Mouse (Mus musculus) liver, embryonic 12.5 days (tissue): ENCODE measurements around the gene Btnl1. TPM values are rescaled to one million over a fixed set of nuclear protein-coding genes. Genes with fewer than 3 reads are reported as not detected.
A peak's percentile ranks its signal among the peaks of the same experiment; 100 is the strongest.

Experiments
- ATAC-seq: fragments of 200-750 bp; cut with Nextera tagmentation; 2 replicates; pipeline ENCODE4 v1.8.0; 2017; ENCODE audit warnings: moderate number of reproducible peaks, mild to moderate bottlenecking, moderate library complexity
- H3K27ac ChIP-seq: fragments of 300-500 bp; sonication (generic); 2 replicates; pipeline ENCODE4 v1.5.1; 2016; ENCODE audit warnings: mild to moderate bottlenecking
- H3K27me3 ChIP-seq: fragments of 300-500 bp; sonication (generic); replicated peaks from 2 replicates; pipeline ENCODE4 v1.6.1; 2016; ENCODE audit warnings: mild to moderate bottlenecking, moderate library complexity
- H3K36me3 ChIP-seq: fragments of 300-500 bp; sonication (generic); 2 replicates; pipeline ENCODE4 v1.6.1; 2016; ENCODE audit warnings: mild to moderate bottlenecking, moderate library complexity
- H3K4me1 ChIP-seq: fragments of 300-500 bp; sonication (generic); 2 replicates; pipeline ENCODE4 v1.6.1; 2016
- H3K4me2 ChIP-seq: fragments of 300-500 bp; sonication (generic); 2 replicates; pipeline ENCODE4 v1.6.1; 2016; ENCODE audit warnings: mild to moderate bottlenecking, moderate library complexity
- H3K4me3 ChIP-seq: fragments of 300-500 bp; sonication (generic); 2 replicates; pipeline ENCODE4 v1.5.1; 2016; ENCODE audit warnings: mild to moderate bottlenecking, moderate library complexity
- H3K9ac ChIP-seq: fragments of 300-500 bp; sonication (generic); 2 replicates; pipeline ENCODE4 v1.6.1; 2016; ENCODE audit warnings: mild to moderate bottlenecking, moderate library complexity
- H3K9me3 ChIP-seq: fragments of 300-500 bp; sonication (generic); replicated peaks from 2 replicates; pipeline ENCODE4 v1.6.1; 2016; ENCODE audit warnings: mild to moderate bottlenecking, moderate library complexity
- whole genome bisulfite sequencing: fragments of 180-500 bp; shearing (Covaris S2); methylation state at CpG from one replicate; pipeline ENCODE4 v1.1.7; 2016; ENCODE audit not compliant: insufficient replicate concordance; 5-methylcytosine and 5-hydroxymethylcytosine counted together
- polyA plus RNA-seq: library from polyadenylated mRNA; unstranded; fragments of >200 nt; fragmentation: Nextera tagmentation; extraction: Ambion mirVana; gene quantifications from 2 replicates; pipeline ENCODE4 v1.2.1, GENCODE M21; 2016

Btnl1 gene
- polyA plus RNA-seq, 1 experiment from 2014 or later = not detected

DNA sequence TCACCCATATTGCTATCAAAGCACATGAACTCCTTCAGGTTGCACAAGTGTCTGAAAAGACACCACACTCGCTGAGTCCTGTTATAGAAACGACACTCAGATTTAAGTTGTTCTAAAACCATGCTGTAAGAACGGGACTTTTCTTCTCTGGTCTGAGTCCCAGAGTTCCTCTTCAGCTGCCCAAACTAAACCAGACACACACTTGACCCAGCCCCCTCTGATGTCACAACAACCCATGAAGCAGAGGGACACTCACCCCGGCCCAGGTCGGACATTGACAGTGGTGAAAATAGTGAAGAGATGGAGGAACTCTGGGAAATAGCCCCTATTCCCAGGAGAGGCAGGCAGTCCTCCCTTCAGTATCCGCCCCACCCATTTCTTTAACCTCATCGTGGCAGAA, 14.6 kb downstream of the Btnl1 start:
- ATAC-seq = no peak
- Histone ChIP-seq H3K27ac (no peak overlapping the region), H3K4me2 (peak overlapping the region; percentile 46; the same call in 1 of the 2 replicates), H3K4me1 (0 out of 2 replicates have a peak, but pooled peaks cover 2% of the 10 kb centered on the region), H3K4me3 (no peak overlapping the region), H3K36me3 (no peaks in the 10 kb centered on the region), H3K9me3 (no peaks in the 10 kb centered on the region), H3K27me3 (peaks cover 22% of the 10 kb centered on the region), H3K9ac (no peak overlapping the region)
- WGBS = 32% methylated on average over 7 of the region's 7 CpGs

GRCm38 (mm10) chr17:34392321-34392720, 15.4 kb downstream of the Btnl1 start:
- Histone ChIP-seq H3K27ac (no peak overlapping the region), H3K4me3 (peak overlapping the region; percentile 18), H3K36me3 (no peaks in the 10 kb centered on the region), H3K4me2 (peak overlapping the region; percentile 46), H3K9me3 (no peaks in the 10 kb centered on the region), H3K27me3 (peaks cover 22% of the 10 kb centered on the region), H3K9ac (no peak overlapping the region), H3K4me1 (0 out of 2 replicates have a peak, but pooled peaks cover 2% of the 10 kb centered on the region)
- WGBS = 3% methylated on average over 24 of the region's 24 CpGs
- ATAC-seq = no peak

- Histone ChIP-seq H3K27me3 (peaks cover 50% of the 10 kb centered on the region), H3K9ac (no peak overlapping the region), H3K27ac (no peak overlapping the region), H3K4me2 (no peak overlapping the region), H3K4me1 (peaks cover 13% of the 10 kb centered on the region; the same call in 1 of the 2 replicates), H3K9me3 (no peaks in the 10 kb centered on the region), H3K36me3 (no peaks in the 10 kb centered on the region), H3K4me3 (no peak overlapping the region)
- no peak for ATAC-seq
- WGBS = 54% methylated on average over 5 of the region's 5 CpGs
Measured at GRCm38 (mm10) chr17:34397357-34397756, 20.4 kb downstream of the Btnl1 start.

- ATAC-seq = 0 out of 2 replicates have a peak, but pooled peaks have one; percentile 30
- no peak overlapping the region for H3K27ac ChIP-seq
- peak overlapping the region; percentile 52 for H3K4me3 ChIP-seq
- WGBS = 12% methylated on average over 9 of the region's 9 CpGs
- H3K4me1 ChIP-seq = peaks cover 13% of the 10 kb centered on the region; the same call in 1 of the 2 replicates
- no peak overlapping the region for H3K9ac ChIP-seq
- peak overlapping the region; percentile 76 for H3K4me2 ChIP-seq
- no peaks in the 10 kb centered on the region for H3K9me3 ChIP-seq
- no peaks in the 10 kb centered on the region for H3K36me3 ChIP-seq
- peaks cover 44% of the 10 kb centered on the region for H3K27me3 ChIP-seq
Measured at GRCm38 (mm10) chr17:34398058-34398710, 21.3 kb downstream of the Btnl1 start.

GRCm38 (mm10) chr17:34398711-34399393, 21.9 kb downstream of the Btnl1 start, which contains the start of gene BC051142:
Gene BC051142 (plus strand): TSS chr17:34398820.
- peak; percentile 77 for ATAC-seq
- Histone ChIP-seq H3K27me3 (peaks cover 44% of the 10 kb centered on the region), H3K4me1 (peaks cover 13% of the 10 kb centered on the region; the same call in 1 of the 2 replicates), H3K4me3 (peak within 1 kb of the TSS; percentile 52), H3K9ac (peak within 1 kb of the TSS; percentile 56), H3K36me3 (no peaks in the 10 kb centered on the region), H3K9me3 (no peaks in the 10 kb centered on the region), H3K4me2 (peak within 1 kb of the TSS; percentile 76), H3K27ac (no peak within 1 kb of the TSS)
- 7% methylated on average over 34 of the region's 34 CpGs for WGBS

GRCm38 (mm10) chr17:34399394-34399715, 22.4 kb downstream of the Btnl1 start:
- Histone ChIP-seq H3K4me2 (peak overlapping the region; percentile 76), H3K36me3 (no peaks in the 10 kb centered on the region), H3K27ac (no peak overlapping the region), H3K4me1 (peaks cover 13% of the 10 kb centered on the region; the same call in 1 of the 2 replicates), H3K27me3 (peaks cover 44% of the 10 kb centered on the region), H3K9ac (no peak overlapping the region), H3K4me3 (peak overlapping the region; percentile 52; the same call in 1 of the 2 replicates), H3K9me3 (no peaks in the 10 kb centered on the region)
- no peak for ATAC-seq
- WGBS = 46% methylated on average over 4 of the region's 4 CpGs

- H3K9me3 ChIP-seq = no peaks in the 10 kb centered on the region
- H3K27ac ChIP-seq = no peak overlapping the region
- no peak overlapping the region for H3K4me2 ChIP-seq
- H3K4me1 ChIP-seq = no peaks in the 10 kb centered on the region
- peaks cover 4% of the 10 kb centered on the region; the same call in 1 of the 2 replicates for H3K27me3 ChIP-seq
- H3K36me3 ChIP-seq = no peaks in the 10 kb centered on the region
- 17% methylated on average over 6 of the region's 6 CpGs for WGBS
- no peak overlapping the region for H3K9ac ChIP-seq
- no peak for ATAC-seq
- H3K4me3 ChIP-seq = no peak overlapping the region
Measured at GRCm38 (mm10) chr17:34411117-34411516, 34.2 kb downstream of the Btnl1 start.

DNA sequence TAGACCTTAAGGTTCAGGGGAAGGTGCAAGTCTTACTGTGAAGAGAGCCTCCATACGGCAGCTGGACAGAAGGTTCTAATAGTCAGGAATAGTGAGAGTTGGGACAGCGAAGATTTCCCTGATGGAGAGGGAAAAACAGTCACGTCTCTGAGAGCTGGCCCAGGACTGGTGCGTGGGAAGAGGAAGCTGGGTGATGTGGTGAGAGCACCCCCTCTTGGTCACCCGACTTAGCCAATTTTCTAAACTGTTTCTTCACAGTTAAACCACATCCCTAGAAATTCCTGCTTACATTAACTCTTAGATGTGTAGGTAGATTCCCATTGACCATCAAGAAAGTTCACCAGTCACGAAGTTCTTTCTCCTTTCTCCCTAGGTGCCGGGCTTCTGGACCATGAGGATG, 43.1 kb downstream of the Btnl1 start:
- no peaks in the 10 kb centered on the region for H3K4me1 ChIP-seq
- no peak overlapping the region for H3K4me3 ChIP-seq
- H3K9ac ChIP-seq = no peak overlapping the region
- no peak overlapping the region for H3K27ac ChIP-seq
- 49% methylated on average over 7 of the region's 7 CpGs for WGBS
- H3K27me3 ChIP-seq = peaks cover 21% of the 10 kb centered on the region; the same call in 1 of the 2 replicates
- H3K4me2 ChIP-seq = no peak overlapping the region
- ATAC-seq = no peak
- H3K36me3 ChIP-seq = no peaks in the 10 kb centered on the region
- H3K9me3 ChIP-seq = no peaks in the 10 kb centered on the region

- Histone ChIP-seq H3K4me3 (no peak overlapping the region), H3K4me1 (no peaks in the 10 kb centered on the region), H3K27me3 (0 out of 2 replicates have a peak, but pooled peaks cover 10% of the 10 kb centered on the region), H3K36me3 (no peaks in the 10 kb centered on the region), H3K9me3 (no peaks in the 10 kb centered on the region), H3K4me2 (no peak overlapping the region), H3K9ac (no peak overlapping the region), H3K27ac (no peak overlapping the region)
- ATAC-seq = no peak
Measured at GRCm38 (mm10) chr17:34427597-34427996, 50.7 kb downstream of the Btnl1 start.

Other genes with a start within 250 kb of the Btnl1 start
- 0.30 and 0.35 TPM in 2 replicates for gene H2-DMb2, start 233.8 kb upstream of the Btnl1 start, polyA plus RNA-seq
- gene H2-DMb1, start 224.1 kb upstream of the Btnl1 start, polyA plus RNA-seq = 0.21 and 0.45 TPM in 2 replicates
- 2.3 and 2.6 TPM in 2 replicates for gene Tap1, start 189.6 kb upstream of the Btnl1 start, polyA plus RNA-seq
- 4.5 and 5.0 TPM in 2 replicates for gene Psmb9, start 189.4 kb upstream of the Btnl1 start, polyA plus RNA-seq
- gene Psmb8, start 179.4 kb upstream of the Btnl1 start, polyA plus RNA-seq = 12.5 and 13.5 TPM in 2 replicates
- 5.6 and 6.9 TPM in 2 replicates for gene Tap2, start 173.6 kb upstream of the Btnl1 start, polyA plus RNA-seq
- 0.05 and 0.19 TPM in 2 replicates for gene H2-Ob, start 138.2 kb upstream of the Btnl1 start, polyA plus RNA-seq
- gene H2-Ab1, start 119.4 kb upstream of the Btnl1 start, polyA plus RNA-seq = 2.9 and 3.1 TPM in 2 replicates
- 0.11 TPM in 1 of 2 replicates, not detected in the other for gene H2-Aa, start 89.3 kb upstream of the Btnl1 start, polyA plus RNA-seq
- 0.15 and 0.37 TPM in 2 replicates for gene H2-Eb1, start 71.3 kb upstream of the Btnl1 start, polyA plus RNA-seq
- not detected in 2 replicates for gene H2-Eb2, start 51.5 kb upstream of the Btnl1 start, polyA plus RNA-seq
- 0.07 TPM in 1 of 2 replicates, not detected in the other for gene Btnl2, start 22.3 kb upstream of the Btnl1 start, polyA plus RNA-seq
- gene BC051142, start 21.7 kb downstream of the Btnl1 start, polyA plus RNA-seq = 0.18 and 0.31 TPM in 2 replicates
- gene Btnl4, start 100.2 kb downstream of the Btnl1 start, polyA plus RNA-seq = not detected in 2 replicates
- not detected in 2 replicates for gene Btnl6, start 140.2 kb downstream of the Btnl1 start, polyA plus RNA-seq
- 1.7 and 2.0 TPM in 2 replicates for gene Notch4, start 187.1 kb downstream of the Btnl1 start, polyA plus RNA-seq
- gene Gpsm3, start 212.7 kb downstream of the Btnl1 start, polyA plus RNA-seq = 10.7 and 11.0 TPM in 2 replicates
- gene Pbx2, start 214.1 kb downstream of the Btnl1 start, polyA plus RNA-seq = 6.9 and 8.3 TPM in 2 replicates
- gene Ager, start 220.7 kb downstream of the Btnl1 start, polyA plus RNA-seq = 1.3 and 1.5 TPM in 2 replicates
- 94.8 and 101 TPM in 2 replicates for gene Rnf5, start 226.6 kb downstream of the Btnl1 start, polyA plus RNA-seq
- 31.2 and 31.7 TPM in 2 replicates for gene Agpat1, start 227.1 kb downstream of the Btnl1 start, polyA plus RNA-seq
- 0.45 and 0.50 TPM in 2 replicates for gene Egfl8, start 238.8 kb downstream of the Btnl1 start, polyA plus RNA-seq